ENCODE assay signal across 16 mouse cellular contexts in the genomic region with DNA sequence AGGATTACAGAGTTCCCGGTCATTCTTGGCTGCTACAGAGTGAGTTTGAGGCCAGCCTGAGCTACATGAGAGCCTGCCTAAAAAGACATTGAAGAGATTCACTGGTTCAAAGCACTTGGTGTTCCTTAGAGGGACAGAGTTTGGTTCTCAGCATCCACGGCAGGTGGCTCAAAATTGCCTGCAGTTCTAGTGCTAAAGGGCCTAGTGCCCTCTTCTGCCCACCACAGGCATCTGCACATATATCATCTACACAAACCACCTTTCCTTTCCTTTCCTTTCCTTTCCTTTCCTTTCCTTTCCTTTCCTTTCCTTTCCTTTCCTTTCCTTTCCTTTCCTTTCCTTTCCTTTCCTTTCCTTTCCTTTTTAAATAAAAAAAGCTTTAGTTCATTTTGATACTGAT. TPM values are rescaled to one million over a fixed set of nuclear protein-coding genes. Genes with fewer than 3 reads are reported as not detected.
DNase-seq lines count a peak whose midpoint lies in the region; ATAC-seq and TF ChIP-seq lines count a peak whose summit lies in the region.
"Had no signal": no experiment of that assay in that cellular context is flagged by ENCODE, and none has a peak within 500 bp of the region (broad histone marks: within the 10 kb centered on the region; RNA-seq: fewer than 3 reads in every experiment).

No protein-coding gene starts in this region.

- no peak overlapping the region for H3K9ac ChIP-seq in hindbrain, embryonic 14.5 days
- H3K9ac ChIP-seq: midbrain, embryonic 12.5 days; neural tube, embryonic 12.5 days had no signal

- no peak for ATAC-seq in hindbrain, embryonic 14.5 days (ENCODE audit: low FRiP score)

- H3K27ac ChIP-seq in left cerebral cortex, adult 2 months = no peak overlapping the region
- H3K27ac ChIP-seq in hindbrain, embryonic 14.5 days = no peak overlapping the region
- H3K27ac ChIP-seq: embryonic facial prominence, embryonic 10.5 days; forebrain, embryonic 10.5 days; midbrain, embryonic 12.5 days; neural tube, embryonic 12.5 days had no signal

- 80% methylated on average over 2 of the region's 2 CpGs for WGBS in hindbrain, embryonic 14.5 days

- DNase-seq in left cerebral cortex, adult 2 months (ENCODE audit: extremely low spot score in 1 of 2, low spot score in 2 of 2) = no peak
- DNase-seq in left cerebral cortex, adult 9 months (ENCODE audit: low spot score in 2 of 2) = no peak
- peak; percentile 28 for DNase-seq in 416B (ENCODE audit: low read depth)
- peak; percentile 26 for DNase-seq in CD4-positive helper T cell, adult 2 months (ENCODE audit: low read depth, low spot score)
- peak; percentile 27 for DNase-seq in induced T-regulatory cell, adult 2 months (ENCODE audit: low read depth)
- DNase-seq in cerebellum, adult 9-10 months = no peak
- no peak for DNase-seq in hindbrain, embryonic 14.5 days (ENCODE audit: low spot score)
- DNase-seq: adrenal gland, postnatal 14 days; cerebellum, adult 11 months; gastrocnemius, postnatal 14 days; kidney, postnatal 4 days; retina, postnatal 1 day had no signal

- H3K4me2 ChIP-seq in hindbrain, embryonic 14.5 days (replicated peaks) = no peak overlapping the region
- H3K4me2 ChIP-seq: midbrain, embryonic 12.5 days; neural tube, embryonic 12.5 days had no signal

- peaks cover 55% of the 10 kb centered on the region for H3K36me3 ChIP-seq in hindbrain, embryonic 14.5 days (replicated peaks; ENCODE audit: control insufficient read depth, insufficient read depth)

- no peak overlapping the region for H3K4me3 ChIP-seq in left cerebral cortex, adult 2 months
- H3K4me3 ChIP-seq in hindbrain, embryonic 14.5 days (replicated peaks; ENCODE audit: low read length) = no peak overlapping the region
- H3K4me3 ChIP-seq: embryonic facial prominence, embryonic 10.5 days; forebrain, embryonic 10.5 days; midbrain, embryonic 12.5 days; neural tube, embryonic 12.5 days had no signal

- intact Hi-C loops in left cerebral cortex, adult 2 months (cut with DNase I) = no loop called here

- peak; percentile 50 for TF ChIP-seq CTCF in left cerebral cortex, adult 2 months (IDR thresholded peaks at IDR 0.05)

- no peaks in the 10 kb centered on the region for H3K27me3 ChIP-seq in hindbrain, embryonic 14.5 days (ENCODE audit: control insufficient read depth, insufficient read depth, low read length)
- H3K27me3 ChIP-seq: midbrain, embryonic 12.5 days; neural tube, embryonic 12.5 days had no signal

- H3K9me3 ChIP-seq in hindbrain, embryonic 14.5 days (ENCODE audit: control insufficient read depth, low read length) = no peaks in the 10 kb centered on the region
- H3K9me3 ChIP-seq: embryonic facial prominence, embryonic 10.5 days; forebrain, embryonic 10.5 days; midbrain, embryonic 12.5 days; neural tube, embryonic 12.5 days had no signal

- H3K4me1 ChIP-seq in hindbrain, embryonic 14.5 days (replicated peaks; ENCODE audit: control insufficient read depth, insufficient read depth, low read length) = no peaks in the 10 kb centered on the region
- H3K4me1 ChIP-seq: embryonic facial prominence, embryonic 10.5 days; forebrain, embryonic 10.5 days; midbrain, embryonic 12.5 days; neural tube, embryonic 12.5 days had no signal

RNA-seq across cellular contexts. Expression of a gene that starts 23.2 kb away (rescaled TPM):
- total RNA-seq in left cerebral cortex, adult 2 months (2021) = 10 to 100 TPM; 55.7 to 57.8 TPM
- 13.1 and 14.1 TPM in 2 replicates for polyA plus RNA-seq in hindbrain, embryonic 14.5 days (2014; fragmentation: Nextera tagmentation; extraction: Ambion mirVana)

RNA-seq across cellular contexts. Expression of a gene that starts 37.3 kb away (rescaled TPM):
- total RNA-seq in left cerebral cortex, adult 2 months (2021) = 10 to 100 TPM; 80.0 to 85.2 TPM
- 9.7 and 10.4 TPM in 2 replicates for polyA plus RNA-seq in hindbrain, embryonic 14.5 days (2014; fragmentation: Nextera tagmentation; extraction: Ambion mirVana)

Comparison
In these comparisons a context has a peak if more than half of its experiments do, and no peak if none do; other contexts are left out.
1. DNase-seq: peak in 416B (single experiment), CD4-positive helper T cell, adult 2 months (single experiment) and induced T-regulatory cell, adult 2 months (single experiment); none in left cerebral cortex, adult 2 months (0 of 2), left cerebral cortex, adult 9 months (0 of 2), cerebellum, adult 9-10 months (single experiment) and hindbrain, embryonic 14.5 days (single experiment).